Comparison of ENCODE assay signal across 8 mouse cellular contexts in genomic region chr16:76373671-76374091, GRCm38 (mm10). TPM values are rescaled to one million over a fixed set of nuclear protein-coding genes. Genes with fewer than 3 reads are reported as not detected.
DNase-seq lines count a peak whose midpoint lies in the region; ATAC-seq and TF ChIP-seq lines count a peak whose summit lies in the region.

Gene Nrip1 (minus strand): TSS chr16:76373827.

- H3K27ac ChIP-seq in forebrain, embryonic 12.5 days: peak within 1 kb of the TSS; percentile 98
- peak within 1 kb of the TSS; percentile 98 for H3K27ac ChIP-seq in heart, embryonic 16.5 days (ENCODE audit: low read length)
- H3K27ac ChIP-seq in liver, embryonic 14.5 days: peak within 1 kb of the TSS; percentile 86

- WGBS in forebrain, embryonic 12.5 days: 0% methylated on average over 9 of the region's 9 CpGs
- 0% methylated on average over 9 of the region's 9 CpGs for WGBS in heart, embryonic 16.5 days
- under 1% methylated on average over 9 of the region's 9 CpGs for WGBS in liver, embryonic 14.5 days (ENCODE audit: insufficient replicate concordance)

- peak within 1 kb of the TSS; percentile 92 for H3K9ac ChIP-seq in forebrain, embryonic 12.5 days
- H3K9ac ChIP-seq in heart, embryonic 16.5 days (ENCODE audit: low read length): peak within 1 kb of the TSS; percentile 96
- H3K9ac ChIP-seq in liver, embryonic 14.5 days (replicated peaks): peak within 1 kb of the TSS; percentile 95

- peak within 1 kb of the TSS; percentile 67 for H3K4me2 ChIP-seq in forebrain, embryonic 12.5 days
- H3K4me2 ChIP-seq in heart, embryonic 16.5 days (ENCODE audit: low read depth, low read length): peak within 1 kb of the TSS; percentile 77
- peak within 1 kb of the TSS; percentile 98 for H3K4me2 ChIP-seq in liver, embryonic 14.5 days (ENCODE audit: low read depth)

- H3K4me1 ChIP-seq in G1E (ENCODE audit: insufficient read depth, low read depth, low read length): peaks cover 33% of the 10 kb centered on the region
- peaks cover 29% of the 10 kb centered on the region for H3K4me1 ChIP-seq in forebrain, embryonic 12.5 days
- peaks cover 18% of the 10 kb centered on the region for H3K4me1 ChIP-seq in heart, embryonic 16.5 days (ENCODE audit: control insufficient read depth, insufficient read depth, low read length)
- peaks cover 19 to 20% of the 10 kb centered on the region in 2 experiments for H3K4me1 ChIP-seq in liver, embryonic 14.5 days (replicated peaks; ENCODE audit: control insufficient read depth in 2 of 2, insufficient read depth in 2 of 2, low read length in 1 of 2)

- peak within 1 kb of the TSS; percentile 94 for H3K4me3 ChIP-seq in G1E (ENCODE audit: low read depth, low read length)
- peak within 1 kb of the TSS; percentile 86 for H3K4me3 ChIP-seq in forebrain, embryonic 12.5 days (replicated peaks)
- H3K4me3 ChIP-seq in heart, embryonic 16.5 days (ENCODE audit: low read length): peak within 1 kb of the TSS; percentile 88
- peak within 1 kb of the TSS; percentile 91 to 93 for H3K4me3 ChIP-seq in liver, embryonic 14.5 days (ENCODE audit: insufficient read depth in 1 of 2, low read depth in 2 of 2, low read length in 2 of 2)

- H3K36me3 ChIP-seq in G1E (replicated peaks): peaks cover 4% of the 10 kb centered on the region
- no peaks in the 10 kb centered on the region for H3K36me3 ChIP-seq in forebrain, embryonic 12.5 days (replicated peaks)
- H3K36me3 ChIP-seq in heart, embryonic 16.5 days (ENCODE audit: control insufficient read depth, insufficient read depth): no peaks in the 10 kb centered on the region
- H3K36me3 ChIP-seq in liver, embryonic 14.5 days (replicated peaks; ENCODE audit: control insufficient read depth, insufficient read depth, low read depth): no peaks in the 10 kb centered on the region

- no peaks in the 10 kb centered on the region for H3K9me3 ChIP-seq in G1E (replicated peaks)
- no peaks in the 10 kb centered on the region for H3K9me3 ChIP-seq in forebrain, embryonic 12.5 days
- H3K9me3 ChIP-seq in heart, embryonic 16.5 days (replicated peaks; ENCODE audit: control insufficient read depth, low read length): no peaks in the 10 kb centered on the region
- H3K9me3 ChIP-seq in liver, embryonic 14.5 days (ENCODE audit: control insufficient read depth, low read length): no peaks in the 10 kb centered on the region

- ATAC-seq in G1E (ENCODE audit: extremely low read depth, insufficient number of reproducible peaks, low FRiP score, poor library complexity, severe bottlenecking): no peak
- peak; percentile 14 for ATAC-seq in forebrain, embryonic 12.5 days (ENCODE audit: low FRiP score)
- peak; percentile 29 for ATAC-seq in heart, embryonic 16.5 days (replicated peaks; ENCODE audit: extremely low read depth, insufficient read depth, low FRiP score)
- no peak for ATAC-seq in liver, embryonic 14.5 days (ENCODE audit: insufficient read depth)

- TF ChIP-seq EP300 in liver, embryonic 14.5 days (IDR thresholded peaks at IDR 0.05; ENCODE audit: low read depth): no peak

- TF ChIP-seq CTCF in G1E (IDR thresholded peaks at IDR 0.05; ENCODE audit: low read depth, low read length): no peak
- TF ChIP-seq CTCF in liver, embryonic 14.5 days (IDR thresholded peaks at IDR 0.05; ENCODE audit: low read depth): no peak

- H3K27me3 ChIP-seq in G1E (ENCODE audit: insufficient read depth, low read length): peaks cover 3% of the 10 kb centered on the region; the same call in 1 of the 2 replicates
- H3K27me3 ChIP-seq in forebrain, embryonic 12.5 days: 0 out of 2 replicates have a peak, but pooled peaks cover 3% of the 10 kb centered on the region
- no peaks in the 10 kb centered on the region for H3K27me3 ChIP-seq in heart, embryonic 16.5 days (ENCODE audit: control insufficient read depth, insufficient read depth, low read length)
- no peaks in the 10 kb centered on the region for H3K27me3 ChIP-seq in liver, embryonic 14.5 days (ENCODE audit: control insufficient read depth, insufficient read depth, low read length)

- peak; percentile 14 for DNase-seq in G1E (ENCODE audit: low spot score)
- DNase-seq in brain, adult 2 months (ENCODE audit: low read depth, low spot score): peak; percentile 82
- peak; percentile 57 to 70 for DNase-seq in kidney, postnatal 36 days
- peak in 1 of 3 experiments; percentile 23 for DNase-seq in liver, embryonic 14.5 days (ENCODE audit: low read depth in 3 of 3, low spot score in 3 of 3)
- DNase-seq in natural killer cell, adult 2 months (ENCODE audit: low spot score in 2 of 2): peak; percentile 33 to 46
- DNase-seq in thymus, postnatal 36 days: peak; percentile 54 to 55

RNA-seq across cellular contexts. Expression of gene Nrip1, which starts in this region (rescaled TPM):
- 86.7 and 91.1 TPM in 2 replicates for total RNA-seq in G1E (2014; fragmentation: Nextera tagmentation)
- total RNA-seq in G1E (2017): 25.0 and 27.2 TPM in 2 replicates
- polyA plus RNA-seq in G1E (2012): 7.9 and 10.4 TPM in 2 replicates
- polyA plus RNA-seq in forebrain, embryonic 12.5 days (2016; fragmentation: Nextera tagmentation; extraction: Ambion mirVana): 32.1 and 37.0 TPM in 2 replicates
- polyA plus RNA-seq in heart, embryonic 16.5 days (2015; fragmentation: Nextera tagmentation; extraction: Ambion mirVana): 23.1 and 23.8 TPM in 2 replicates
- 2.5 and 3.5 TPM in 2 replicates for polyA plus RNA-seq in liver, embryonic 14.5 days (2012; rRNA removed)
- 11.7 and 15.5 TPM in 2 replicates for polyA plus RNA-seq in liver, embryonic 14.5 days (2014; fragmentation: Nextera tagmentation; extraction: Ambion mirVana)

Comparison
In these comparisons a context has a peak if more than half of its experiments do, and no peak if none do; other contexts are left out.
1. ATAC-seq: peak in forebrain, embryonic 12.5 days (single experiment) and heart, embryonic 16.5 days (single experiment); none in G1E (single experiment) and liver, embryonic 14.5 days (single experiment).
2. Peak in every context shown above with its lines, with median percentiles within 50 percentile points of each other: H3K4me3 ChIP-seq, H3K27ac ChIP-seq, H3K4me2 ChIP-seq and H3K9ac ChIP-seq.